Mouse (Mus musculus) layer of hippocampus, postnatal 25 days (tissue): ENCODE results near the gene Pdgfra. TPM values are rescaled to one million over a fixed set of nuclear protein-coding genes. Genes with fewer than 3 reads are reported as not detected.

Experiments used
- DNase-seq, 2 experiments: peaks; one replicate each; pipeline ENCODE4 v3.0.0; 2022; ENCODE audit warnings: mixed read lengths in 2 of 2, low spot score in 1 of 2; ENCODE audit errors: extremely low spot score in 1 of 2
- microRNA-seq, 2 experiments: library from miRNA; unstranded; fragments of <30 nt; microRNA quantifications; one replicate each; pipeline ENCODE4 v1.2.0; 2021
- total RNA-seq, 2 experiments: library from RNA; stranded (reverse); gene quantifications; 2 replicates each; pipeline ENCODE4 v1.2.3; 2021

Pdgfra gene
- total RNA-seq, 2 experiments from 2014 or later, result 44.3 to 45.7 TPM

- DNase-seq, result peak in 1 of 2 experiments; percentile 20
Measured at GRCm38 (mm10) chr5:75199698-75200365, 47.7 kb downstream of the Pdgfra start.

GRCm38 (mm10) chr5:75200366-75200724 is 48.3 kb downstream of the Pdgfra start:
- DNase-seq, result no peak

- no peak for DNase-seq
Measured at GRCm38 (mm10) chr5:75207905-75208304, 55.8 kb downstream of the Pdgfra start.

GRCm38 (mm10) chr5:75209966-75210365 is 57.9 kb downstream of the Pdgfra start:
- no peak for DNase-seq

- peak; percentile 8 to 22 for DNase-seq
Measured at GRCm38 (mm10) chr5:75214520-75214919, 62.4 kb downstream of the Pdgfra start.

- DNase-seq, result no peak
Measured at GRCm38 (mm10) chr5:75214929-75215328, 62.8 kb downstream of the Pdgfra start.

- DNase-seq, result no peak
Measured at GRCm38 (mm10) chr5:75215678-75216256, 63.7 kb downstream of the Pdgfra start.

GRCm38 (mm10) chr5:75221610-75222009 is 69.5 kb downstream of the Pdgfra start:
- no peak for DNase-seq

GRCm38 (mm10) chr5:75222491-75223265 is 70.6 kb downstream of the Pdgfra start:
- no peak for DNase-seq

- no peak for DNase-seq
Measured at GRCm38 (mm10) chr5:75238363-75238762, 86.3 kb downstream of the Pdgfra start.

GRCm38 (mm10) chr5:75238928-75239777 is 87.1 kb downstream of the Pdgfra start:
- DNase-seq, result no peak

- DNase-seq, result peak in 1 of 2 experiments; percentile 29
Measured at GRCm38 (mm10) chr5:75247070-75247740, 95.1 kb downstream of the Pdgfra start.

Small RNA genes lying within 50 kb of the gene (microRNA-seq; reads per million reads assigned to microRNA genes)
- gene Mir7025, result 0.74 to 1.8 reads per million in 2 experiments

Other genes starting within 250 kb of the Pdgfra start
- gene Chic2, start 107.5 kb upstream of the Pdgfra start, total RNA-seq, result 10 to 100 TPM; 21.4 to 26.1 TPM
- under 1 TPM; 0.39 to 0.59 TPM for gene Gsx2, start 76.7 kb upstream of the Pdgfra start, total RNA-seq